9 mouse cellular contexts compared by ENCODE assay signal in the genomic region with DNA sequence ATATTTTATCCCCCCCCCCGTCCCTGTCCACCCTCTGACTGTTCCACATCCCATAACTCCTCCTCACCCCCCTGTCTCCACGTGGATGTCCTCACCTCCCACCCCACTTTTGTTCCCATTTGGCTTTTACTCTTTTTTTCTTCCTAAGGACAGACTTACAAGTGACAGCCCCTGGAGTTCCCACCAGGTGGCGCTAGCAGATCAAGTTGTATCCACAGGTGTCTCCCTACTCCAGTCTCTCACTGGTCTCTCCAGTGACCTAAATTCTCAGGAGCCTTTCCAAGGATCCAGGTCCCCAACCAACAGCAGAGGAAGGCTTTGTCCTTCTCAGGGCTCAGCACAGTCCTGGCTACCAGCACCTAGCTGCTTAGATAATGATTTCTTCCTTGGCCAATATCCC.
DNase-seq lines count a peak whose midpoint lies in the region; ATAC-seq and TF ChIP-seq lines count a peak whose summit lies in the region.
"Had no signal": no experiment of that assay in that cellular context is flagged by ENCODE, and none has a peak within 500 bp of the region (broad histone marks: within the 10 kb centered on the region; RNA-seq: fewer than 3 reads in every experiment).

No protein-coding gene starts in this region.

- H3K9ac ChIP-seq in liver, adult 2 months (ENCODE audit: low read depth, low read length), result no peak overlapping the region
- H3K9ac ChIP-seq in liver, embryonic 12.5 days, result no peak overlapping the region
- H3K9ac ChIP-seq: midbrain, embryonic 12.5 days had no signal

- 4% methylated on average over 3 of the region's 3 CpGs for WGBS in liver, adult 2 months
- 3% methylated on average over 3 of the region's 3 CpGs for WGBS in liver, embryonic 12.5 days (ENCODE audit: insufficient replicate concordance)
- 5% methylated on average over 3 of the region's 3 CpGs for WGBS in cerebellum, adult 2 months

- no peak overlapping the region for H3K27ac ChIP-seq in liver, adult 2 months (replicated peaks; ENCODE audit: insufficient read depth, low read depth, low read length)
- H3K27ac ChIP-seq in liver, embryonic 12.5 days, result no peak overlapping the region
- H3K27ac ChIP-seq in cerebellum, adult 2 months (ENCODE audit: insufficient read depth, low read length), result no peak overlapping the region
- no peak overlapping the region for H3K27ac ChIP-seq in left cerebral cortex, adult 2 months
- H3K27ac ChIP-seq: midbrain, embryonic 12.5 days had no signal

- peak; percentile 30 for DNase-seq in liver, adult 2 months (ENCODE audit: extremely low read depth, low read depth, low spot score)
- peak; percentile 33 for DNase-seq in WW6 (ENCODE audit: low read depth, low spot score)
- DNase-seq in cerebellum, adult 2 months, result peak; percentile 12 to 33
- peak; percentile 42 for DNase-seq in gastrocnemius, postnatal 14 days
- peak; percentile 74 to 76 for DNase-seq in left cerebral cortex, adult 2 months (ENCODE audit: extremely low spot score in 1 of 2, low spot score in 2 of 2)
- DNase-seq in right cerebral cortex, postnatal 10 days (ENCODE audit: low spot score in 2 of 2), result peak; percentile 70 to 87

- no peak overlapping the region for H3K4me3 ChIP-seq in liver, adult 2 months (ENCODE audit: insufficient read depth, low read depth, low read length)
- H3K4me3 ChIP-seq in liver, embryonic 12.5 days, result no peak overlapping the region
- no peak overlapping the region for H3K4me3 ChIP-seq in cerebellum, adult 2 months (replicated peaks; ENCODE audit: insufficient read depth, low read depth, low read length)
- no peak overlapping the region for H3K4me3 ChIP-seq in left cerebral cortex, adult 2 months
- H3K4me3 ChIP-seq: midbrain, embryonic 12.5 days had no signal

- H3K4me2 ChIP-seq in liver, embryonic 12.5 days, result no peak overlapping the region
- H3K4me2 ChIP-seq: midbrain, embryonic 12.5 days had no signal

- TF ChIP-seq POLR2A in liver, adult 2 months (IDR thresholded peaks at IDR 0.05; ENCODE audit: extremely low read depth, insufficient read depth, low read length), result no peak
- no peak for TF ChIP-seq POLR2A in cerebellum, adult 2 months (IDR thresholded peaks at IDR 0.05; ENCODE audit: borderline replicate concordance, insufficient read depth, low read length)

- H3K4me1 ChIP-seq in liver, adult 2 months (ENCODE audit: control insufficient read depth, insufficient read depth, low read length), result no peaks in the 10 kb centered on the region
- H3K4me1 ChIP-seq in liver, embryonic 12.5 days, result no peaks in the 10 kb centered on the region
- no peaks in the 10 kb centered on the region for H3K4me1 ChIP-seq in cerebellum, adult 2 months (ENCODE audit: control insufficient read depth, insufficient read depth, low read length)
- H3K4me1 ChIP-seq: midbrain, embryonic 12.5 days had no signal

- ATAC-seq in liver, embryonic 12.5 days, result no peak
- no peak for ATAC-seq in activated CD4-positive, CD25-positive, alpha-beta regulatory T cell, adult 4 months

- intact Hi-C loops in gastrocnemius, postnatal 14 days (cut with DNase I; ENCODE audit: low total_unique reads), result no loop called here
- intact Hi-C loops in left cerebral cortex, adult 2 months (cut with DNase I), result loop anchor here (1.0 to 10.0 kb wide), 3 partner anchors 91 to 686 kb away; a partner anchor contains a TSS

- no peaks in the 10 kb centered on the region for H3K36me3 ChIP-seq in liver, adult 2 months (ENCODE audit: control insufficient read depth, insufficient read depth, low read length)
- no peaks in the 10 kb centered on the region for H3K36me3 ChIP-seq in liver, embryonic 12.5 days
- H3K36me3 ChIP-seq: midbrain, embryonic 12.5 days had no signal

- H3K27me3 ChIP-seq in liver, adult 2 months (ENCODE audit: control insufficient read depth, insufficient read depth, low read length), result no peaks in the 10 kb centered on the region
- no peaks in the 10 kb centered on the region for H3K27me3 ChIP-seq in liver, embryonic 12.5 days (replicated peaks)
- H3K27me3 ChIP-seq in cerebellum, adult 2 months (ENCODE audit: control insufficient read depth, insufficient read depth, low read length), result no peaks in the 10 kb centered on the region; the same call in 1 of the 2 replicates
- H3K27me3 ChIP-seq: midbrain, embryonic 12.5 days had no signal

- H3K9me3 ChIP-seq in liver, embryonic 12.5 days (replicated peaks), result peaks cover 38% of the 10 kb centered on the region; the same call in 1 of the 2 replicates
- H3K9me3 ChIP-seq: midbrain, embryonic 12.5 days had no signal

- no peaks in the 10 kb centered on the region for H3K79me2 ChIP-seq in liver, adult 2 months (ENCODE audit: control insufficient read depth, insufficient read depth, low read length)

- peak; percentile 46; the same call in 1 of the 2 replicates for TF ChIP-seq CTCF in liver, adult 2 months (IDR thresholded peaks at IDR 0.05; ENCODE audit: low read depth, low read length)
- TF ChIP-seq CTCF in cerebellum, adult 2 months (IDR thresholded peaks at IDR 0.05; ENCODE audit: borderline replicate concordance, insufficient read depth, low read depth, low read length), result peak; percentile 43; the same call in 1 of the 2 replicates
- peak; percentile 70 for TF ChIP-seq CTCF in left cerebral cortex, adult 2 months (IDR thresholded peaks at IDR 0.05)

Comparison
In these comparisons a context has a peak if more than half of its experiments do, and no peak if none do; other contexts are left out.
1. DNase-seq: peak in every context shown above with its lines; median percentile 78 in right cerebral cortex, postnatal 10 days; 75 in left cerebral cortex, adult 2 months; 42 in gastrocnemius, postnatal 14 days; 33 in WW6; 30 in liver, adult 2 months; 22 in cerebellum, adult 2 months.